Mouse (Mus musculus): ENCODE results near the gene Tmem219.

DNA sequence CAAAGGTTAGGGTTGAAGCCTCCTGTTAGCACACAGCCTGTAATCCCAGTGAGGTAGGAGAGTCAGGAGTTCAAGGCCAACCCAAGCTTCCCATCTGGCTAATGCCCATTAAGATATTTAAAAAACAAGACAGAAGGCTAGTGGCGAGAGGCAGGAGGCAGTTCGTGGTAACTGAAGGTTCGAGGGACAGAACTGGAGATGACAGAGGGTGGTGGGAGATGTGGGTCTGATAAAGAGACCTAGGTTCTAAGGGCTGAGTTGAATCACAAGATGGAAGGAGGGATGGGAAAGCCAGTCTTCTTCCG, 75.6 kb downstream of the Tmem219 start, which contains the start of gene Doc2a:
- TF ChIP-seq POLR2A (IDR thresholded peaks at IDR 0.05; ENCODE audit: borderline replicate concordance, low read depth, low read length) (no peak), CTCF (IDR thresholded peaks at IDR 0.05; ENCODE audit: low read depth, low read length) (no peak; the same call in 1 of the 2 replicates)
